Mouse (Mus musculus) cortical plate, adult 2 months (tissue): Measurements from ENCODE around the gene Ptpn12.

Experiments
- CTCF ChIP-seq: fragments of 200-500 bp; IDR thresholded peaks from 2 replicates; pipeline ENCODE4 v1.5.1; 2011; ENCODE audit warnings: mild to moderate bottlenecking, control low read depth, low read length; ENCODE audit not compliant: insufficient read depth; ENCODE audit errors: extremely low read depth
- POLR2A ChIP-seq: fragments of 200-500 bp; IDR thresholded peaks from 2 replicates; pipeline ENCODE4 v1.6.1; 2011; ENCODE audit warnings: mild to moderate bottlenecking, low read length, control low read depth; ENCODE audit not compliant: insufficient read depth; ENCODE audit errors: extremely low read depth

DNA sequence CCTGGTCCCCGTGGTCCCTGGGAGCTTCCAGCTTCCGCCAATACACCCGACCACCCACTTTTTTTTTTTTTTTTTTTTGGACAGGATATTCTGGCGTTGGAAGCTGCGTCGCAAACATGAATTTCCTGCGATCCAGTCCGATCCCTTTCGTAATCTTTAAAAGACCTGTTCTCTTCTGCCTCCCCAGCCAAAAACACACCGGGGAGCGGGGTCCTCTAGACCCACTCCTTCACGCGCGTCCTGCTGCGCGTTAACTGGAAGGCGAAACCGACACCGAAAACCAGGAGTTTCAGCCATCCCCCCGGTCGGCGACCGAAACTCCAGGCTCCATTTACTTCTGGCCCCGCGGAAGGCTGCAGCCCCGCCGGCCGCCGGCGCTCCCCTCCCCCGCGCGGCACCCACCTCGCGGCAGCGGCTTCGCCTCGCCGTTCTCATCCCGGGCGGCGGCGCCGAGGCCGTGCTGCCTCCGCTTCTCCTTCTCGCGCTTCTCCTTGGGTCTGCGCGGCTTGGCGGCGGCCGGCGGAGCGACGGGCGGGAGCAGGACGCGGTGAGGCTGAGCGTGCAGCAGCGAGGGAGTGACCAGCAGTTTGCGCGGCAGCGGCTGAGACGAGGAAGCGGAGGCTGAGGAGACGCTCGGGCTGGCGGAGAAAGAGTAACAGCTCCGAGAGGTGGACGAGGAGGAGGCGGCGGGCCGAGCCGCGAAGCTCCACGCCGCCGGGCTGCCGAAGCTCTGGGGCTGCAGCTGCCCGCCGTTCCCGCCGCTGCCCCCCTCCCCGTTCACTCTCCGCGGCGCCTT lies 104.7 kb downstream of the Ptpn12 start:
- no peak for TF ChIP-seq CTCF
- TF ChIP-seq POLR2A = no peak
